Mouse (Mus musculus) myocyte (in vitro differentiated cells): ENCODE results near the gene Uevld.

Source experiments
- CEBPB ChIP-seq: IDR thresholded peaks from 2 replicates; pipeline ENCODE4 v1.6.1; 2011; ENCODE audit warnings: mild to moderate bottlenecking, moderate library complexity; ENCODE audit not compliant: poor library complexity, insufficient read depth, severe bottlenecking
- MYOD1 ChIP-seq, 3 experiments: IDR thresholded peaks; one replicate each; pipeline ENCODE4 v1.6.1; 2011; ENCODE audit warnings: control low read depth in 2 of 3, low read depth in 2 of 3, mild to moderate bottlenecking in 2 of 3, moderate library complexity in 1 of 3; ENCODE audit not compliant: insufficient read length in 2 of 3, control insufficient read depth in 1 of 3
- POLR2A ChIP-seq: IDR thresholded peaks from one replicate; pipeline ENCODE4 v1.6.1; 2011; ENCODE audit warnings: low read depth, mild to moderate bottlenecking, control low read depth, moderate library complexity; ENCODE audit not compliant: insufficient read length
- POLR2AphosphoS2 ChIP-seq: IDR thresholded peaks from one replicate; pipeline ENCODE4 v1.6.1; 2011; ENCODE audit warnings: low read depth, control low read depth; ENCODE audit not compliant: insufficient read length
- SRF ChIP-seq: IDR thresholded peaks from one replicate; pipeline ENCODE4 v1.6.1; 2011; ENCODE audit warnings: low read depth; ENCODE audit not compliant: control insufficient read depth, insufficient read length
- TCF12 ChIP-seq: IDR thresholded peaks from one replicate; pipeline ENCODE4 v1.6.1; 2011; ENCODE audit warnings: mild to moderate bottlenecking, control low read depth; ENCODE audit not compliant: poor library complexity, insufficient read depth, severe bottlenecking

DNA sequence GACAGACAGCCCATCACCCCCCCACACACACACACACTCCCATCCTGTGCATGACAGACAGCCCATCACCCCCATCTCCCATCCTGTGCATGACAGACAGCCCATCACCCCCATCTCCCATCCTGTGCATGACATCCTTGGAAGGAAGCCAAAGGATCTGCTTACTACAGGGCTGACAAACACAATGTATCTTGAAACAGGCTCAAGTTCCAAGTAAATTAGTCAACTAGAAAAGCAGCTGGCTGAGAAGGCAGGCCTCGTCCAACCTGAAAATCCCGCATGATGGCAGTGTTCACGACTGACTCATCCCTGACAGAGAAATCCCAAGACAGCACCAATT is 42.3 kb upstream of the Uevld start:
- TF ChIP-seq POLR2A, result peak; percentile 10
- TF ChIP-seq POLR2AphosphoS2, result no peak
- TF ChIP-seq MYOD1 (IDR thresholded peaks at IDR 0.05; ENCODE audit: control insufficient read depth in 1 of 3, insufficient read length in 2 of 3, low read depth in 2 of 3), result peak in 1 of 3 experiments; percentile 41
- no peak for TF ChIP-seq CEBPB
- peak; percentile 5 for TF ChIP-seq TCF12
- no peak for TF ChIP-seq SRF
